Mouse (Mus musculus) adrenal gland (tissue): Measurements from ENCODE around the gene Gm12184.
"Not testable (repeated sequence)": the region's sequence is repeated elsewhere in the genome, so short reads cannot be mapped to it uniquely, and the experiment has no call there.

Experiments
- intact Hi-C: fragments of 180-260 bp; cut with DNase I; formaldehyde crosslinking; loops from one replicate; pipeline ENCODE4 v1.15.1; 2025

Gene Gm12184

GRCm38 (mm10) chr11:48827926-48828325, 1.5 kb upstream of the Gm12184 start:
- intact Hi-C loops = no loop called here

- intact Hi-C loops = no loop called here
Observed at GRCm38 (mm10) chr11:48826752-48827096, 269 bp upstream of the Gm12184 start.

- intact Hi-C loops = no loop called here
Observed at GRCm38 (mm10) chr11:48824311-48824830, 2.1 kb downstream of the Gm12184 start.

GRCm38 (mm10) chr11:48823536-48823972, 2.9 kb downstream of the Gm12184 start:
- intact Hi-C loops = no loop called here

- intact Hi-C loops = no loop called here
Observed at GRCm38 (mm10) chr11:48822768-48823512, 3.5 kb downstream of the Gm12184 start.

GRCm38 (mm10) chr11:48821299-48821698, 5.2 kb downstream of the Gm12184 start:
- intact Hi-C loops = not testable (repeated sequence)

- intact Hi-C loops = no loop called here
Observed at GRCm38 (mm10) chr11:48820308-48820674, 6.2 kb downstream of the Gm12184 start.

GRCm38 (mm10) chr11:48819614-48820307, 6.7 kb downstream of the Gm12184 start:
- intact Hi-C loops = loop anchor here (2.0 kb wide), 1 partner anchor 15 kb away; no protein-coding TSS in a partner anchor

- intact Hi-C loops = loop anchor here (1.0 to 2.0 kb wide), 2 partner anchors 16 to 38 kb away; no protein-coding TSS in a partner anchor
Observed at GRCm38 (mm10) chr11:48818346-48818745, 8.1 kb downstream of the Gm12184 start.

GRCm38 (mm10) chr11:48817794-48818193, 8.7 kb downstream of the Gm12184 start:
- intact Hi-C loops = loop anchor here (1.0 to 2.0 kb wide), 2 partner anchors 17 to 39 kb away; no protein-coding TSS in a partner anchor

GRCm38 (mm10) chr11:48816800-48817665, 9.4 kb downstream of the Gm12184 start, which contains the start of gene Trim41:
Gene Trim41 (minus strand): TSS chr11:48817353.
- intact Hi-C loops = no loop called here

GRCm38 (mm10) chr11:48816281-48816781, 10.1 kb downstream of the Gm12184 start:
- intact Hi-C loops = no loop called here

- intact Hi-C loops = loop anchor here (2.0 kb wide), 1 partner anchor 15 kb away; the partner anchor contains the start of gene Rack1
Observed at GRCm38 (mm10) chr11:48815851-48816250, 10.6 kb downstream of the Gm12184 start.

- intact Hi-C loops = loop anchor here (2.0 kb wide), 1 partner anchor 13 kb away; the partner anchor contains the start of gene Rack1
Observed at GRCm38 (mm10) chr11:48813782-48814181, 12.7 kb downstream of the Gm12184 start.

GRCm38 (mm10) chr11:48810142-48810541, 16.3 kb downstream of the Gm12184 start:
- intact Hi-C loops = no loop called here

- intact Hi-C loops = no loop called here
Observed at GRCm38 (mm10) chr11:48809434-48809830, 17.0 kb downstream of the Gm12184 start.

GRCm38 (mm10) chr11:48808737-48809433, 17.6 kb downstream of the Gm12184 start:
- intact Hi-C loops = no loop called here

- intact Hi-C loops = no loop called here
Observed at GRCm38 (mm10) chr11:48808304-48808646, 18.2 kb downstream of the Gm12184 start.

GRCm38 (mm10) chr11:48807563-48808303, 18.7 kb downstream of the Gm12184 start:
- intact Hi-C loops = no loop called here
